Mouse (Mus musculus): ENCODE results near the gene Olfr305.
"Not testable (repeated sequence)": the region's sequence is repeated elsewhere in the genome, so short reads cannot be mapped to it uniquely, and the experiment has no call there.

Olfr305 gene

GRCm38 (mm10) chr7:86366828-86367227, at the start of gene Olfr305:
Gene Olfr305 (minus strand): TSS chr7:86366928.
- DNase-seq (ENCODE audit: low read depth, low spot score), result no peak

DNA sequence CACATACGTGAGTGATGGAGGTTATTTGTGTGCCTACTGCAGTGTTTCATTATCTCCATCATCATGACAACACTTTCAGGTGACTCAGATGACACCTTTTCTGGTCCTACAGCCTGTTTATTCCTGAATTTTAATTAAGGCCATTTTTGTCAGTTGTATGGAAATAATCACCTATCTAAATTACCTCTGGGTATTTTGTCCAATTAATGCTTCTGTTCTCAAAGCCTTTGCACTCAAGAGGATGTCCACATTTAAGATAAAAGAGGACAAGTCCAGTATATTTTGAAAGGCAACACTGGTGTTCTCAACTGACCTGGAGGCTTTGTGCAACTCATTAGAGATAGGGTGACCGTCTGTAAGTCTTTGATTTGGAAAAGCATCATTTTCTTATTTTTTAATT, 36.8 kb upstream of the Olfr305 start, which contains the start of gene Olfr301:
Gene Olfr301 (plus strand): TSS at position 301 of the 400 bp plus-strand sequence.
- no peak for DNase-seq (ENCODE audit: low read depth, low spot score)

- DNase-seq (ENCODE audit: low read depth, low spot score), result no peak
Observed at GRCm38 (mm10) chr7:86397689-86398088, 31.0 kb upstream of the Olfr305 start, which contains the start of gene Olfr303. Gene Olfr303 (minus strand): TSS chr7:86397789.

- no peak for DNase-seq (ENCODE audit: low read depth, low spot score)
Observed at GRCm38 (mm10) chr7:86386558-86386957, 19.8 kb upstream of the Olfr305 start, which contains the start of gene Olfr304. Gene Olfr304 (minus strand): TSS chr7:86386658.

GRCm38 (mm10) chr7:86385769-86386168, 19.0 kb upstream of the Olfr305 start:
- DNase-seq (ENCODE audit: low read depth, low spot score), result no peak

GRCm38 (mm10) chr7:86346296-86346695, 20.4 kb downstream of the Olfr305 start:
- not testable (repeated sequence) for DNase-seq (ENCODE audit: low read depth, low spot score)

GRCm38 (mm10) chr7:86344253-86344652, 22.5 kb downstream of the Olfr305 start:
- DNase-seq (ENCODE audit: low read depth, low spot score), result no peak

DNA sequence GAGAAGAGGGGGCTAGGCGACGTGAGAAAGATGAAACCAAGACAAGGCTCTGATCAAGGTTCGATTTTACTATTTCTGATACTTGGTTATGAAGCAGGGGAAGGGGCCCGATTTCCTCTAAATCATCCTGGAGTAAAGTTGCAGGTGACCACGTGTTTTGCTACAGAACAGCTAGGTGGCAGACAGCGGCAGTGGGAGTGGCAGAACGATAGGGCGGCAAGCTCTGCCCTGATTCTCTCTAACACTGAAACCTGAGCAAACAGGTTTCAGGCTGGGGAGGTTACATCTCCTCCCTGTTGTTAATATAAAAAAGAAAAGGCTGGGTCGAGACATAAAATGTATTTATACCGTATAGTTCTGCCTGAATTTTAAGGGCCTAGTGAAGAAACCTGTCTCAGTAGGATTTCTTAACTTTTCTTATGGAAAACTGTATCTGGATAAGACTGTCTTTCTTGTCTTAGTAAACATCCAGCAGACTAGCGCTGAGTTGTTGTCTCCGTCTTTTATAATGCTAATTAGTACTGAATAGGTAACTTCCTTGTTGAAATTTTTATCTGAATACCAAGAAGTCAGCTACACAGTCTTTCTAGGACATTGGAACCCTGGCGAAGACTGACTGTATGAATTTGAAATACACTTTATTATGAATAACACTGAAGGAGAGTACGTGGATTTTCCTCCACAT, 23.7 kb downstream of the Olfr305 start:
- no peak for DNase-seq (ENCODE audit: low read depth, low spot score)

DNA sequence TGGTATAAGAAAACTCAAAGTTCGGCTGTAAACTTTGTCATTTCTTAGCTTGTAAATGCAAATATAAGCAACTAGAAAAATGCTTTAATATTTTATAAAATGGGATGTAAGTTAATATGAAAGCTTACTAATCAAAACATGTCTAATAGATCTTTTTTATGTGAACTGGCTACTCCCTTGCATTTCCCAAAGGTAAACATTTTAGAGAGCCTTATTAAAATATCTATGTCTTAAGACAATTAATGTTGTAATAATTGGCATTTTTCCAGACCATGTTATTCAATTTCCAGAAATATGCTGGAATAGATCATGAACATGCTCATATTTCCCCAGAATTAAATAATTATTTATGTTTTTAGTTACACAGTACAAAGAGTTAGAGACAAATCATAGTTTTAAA, 29.2 kb downstream of the Olfr305 start, which contains the start of gene Olfr307:
Gene Olfr307 (minus strand): TSS at position 101 of the 400 bp plus-strand sequence.
- DNase-seq (ENCODE audit: low read depth, low spot score), result no peak

- no peak for DNase-seq (ENCODE audit: low read depth, low spot score)
Observed at GRCm38 (mm10) chr7:86325530-86325929, 41.2 kb downstream of the Olfr305 start, which contains the start of gene Olfr308. Gene Olfr308 (minus strand): TSS chr7:86325630.

DNA sequence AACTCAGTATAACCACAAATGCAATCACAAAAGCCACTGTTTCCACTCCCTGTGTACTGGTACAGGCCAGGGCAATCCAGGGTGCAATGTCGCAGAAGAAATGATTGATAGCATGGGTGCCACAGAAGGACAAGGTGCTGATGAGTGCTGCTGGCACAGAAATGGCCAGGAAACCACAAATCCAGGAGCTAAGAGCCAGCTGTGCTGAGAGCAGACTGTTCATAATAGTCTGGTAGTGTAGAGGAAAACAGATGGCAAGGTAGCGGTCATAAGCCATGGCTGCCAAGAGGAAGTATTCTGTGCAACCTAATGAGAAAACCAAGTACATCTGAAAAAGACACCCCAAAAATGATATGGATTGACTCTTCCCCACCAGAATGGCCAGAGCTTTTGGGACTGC, 45.4 kb downstream of the Olfr305 start:
- no peak for DNase-seq (ENCODE audit: low read depth, low spot score)

DNA sequence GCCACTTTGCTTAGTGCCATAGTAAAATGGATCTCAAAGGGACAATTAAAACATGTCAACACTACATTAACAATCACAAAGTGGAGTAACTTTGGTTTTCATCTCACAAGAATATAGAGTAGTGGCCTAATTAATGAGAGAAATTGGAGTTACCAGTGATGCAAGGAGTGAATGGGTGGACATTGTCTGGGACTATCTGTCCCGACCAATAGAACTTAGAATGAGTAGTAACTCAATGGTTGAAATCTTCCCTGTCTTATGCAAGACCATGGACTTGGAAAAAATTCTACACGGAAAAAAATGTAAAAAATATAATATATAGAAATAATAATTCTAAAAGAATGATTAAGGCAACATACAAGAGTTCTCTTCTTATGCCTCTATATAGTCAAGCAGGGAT, 53.1 kb downstream of the Olfr305 start, which contains the start of gene Olfr309:
Gene Olfr309 (minus strand): TSS at position 101 of the 400 bp plus-strand sequence.
- no peak for DNase-seq (ENCODE audit: low read depth, low spot score)
